Mouse (Mus musculus) C2C12 (cell line): Measurements from ENCODE around the gene Msmb.

ENCODE experiments used
- CEBPB ChIP-seq: IDR thresholded peaks from one replicate; pipeline ENCODE4 v1.6.1; 2011; ENCODE audit warnings: low read depth, mild to moderate bottlenecking, control low read depth, moderate library complexity
- CTCF ChIP-seq: IDR thresholded peaks from one replicate; pipeline ENCODE4 v1.5.1; 2011; ENCODE audit not compliant: control insufficient read depth, insufficient read depth, insufficient read length
- FOSL1 ChIP-seq: IDR thresholded peaks from one replicate; pipeline ENCODE4 v1.8.0; 2011; ENCODE audit warnings: mild to moderate bottlenecking, low read length; ENCODE audit not compliant: poor library complexity, insufficient read depth, severe bottlenecking
- MAX ChIP-seq: IDR thresholded peaks from one replicate; pipeline ENCODE4 v1.6.1; 2011; ENCODE audit warnings: mild to moderate bottlenecking, control low read depth
- MYOD1 ChIP-seq: IDR thresholded peaks from one replicate; pipeline ENCODE4 v1.6.1; 2011; ENCODE audit warnings: low read depth; ENCODE audit not compliant: control insufficient read depth, insufficient read length
- MYOG ChIP-seq: IDR thresholded peaks from one replicate; pipeline ENCODE4 v1.6.1; 2011; ENCODE audit not compliant: control insufficient read depth, insufficient read length; ENCODE audit errors: extremely low read depth
- USF1 ChIP-seq: IDR thresholded peaks from one replicate; pipeline ENCODE4 v1.6.1; 2011; ENCODE audit warnings: low read depth, mild to moderate bottlenecking, control low read depth, moderate library complexity

DNA sequence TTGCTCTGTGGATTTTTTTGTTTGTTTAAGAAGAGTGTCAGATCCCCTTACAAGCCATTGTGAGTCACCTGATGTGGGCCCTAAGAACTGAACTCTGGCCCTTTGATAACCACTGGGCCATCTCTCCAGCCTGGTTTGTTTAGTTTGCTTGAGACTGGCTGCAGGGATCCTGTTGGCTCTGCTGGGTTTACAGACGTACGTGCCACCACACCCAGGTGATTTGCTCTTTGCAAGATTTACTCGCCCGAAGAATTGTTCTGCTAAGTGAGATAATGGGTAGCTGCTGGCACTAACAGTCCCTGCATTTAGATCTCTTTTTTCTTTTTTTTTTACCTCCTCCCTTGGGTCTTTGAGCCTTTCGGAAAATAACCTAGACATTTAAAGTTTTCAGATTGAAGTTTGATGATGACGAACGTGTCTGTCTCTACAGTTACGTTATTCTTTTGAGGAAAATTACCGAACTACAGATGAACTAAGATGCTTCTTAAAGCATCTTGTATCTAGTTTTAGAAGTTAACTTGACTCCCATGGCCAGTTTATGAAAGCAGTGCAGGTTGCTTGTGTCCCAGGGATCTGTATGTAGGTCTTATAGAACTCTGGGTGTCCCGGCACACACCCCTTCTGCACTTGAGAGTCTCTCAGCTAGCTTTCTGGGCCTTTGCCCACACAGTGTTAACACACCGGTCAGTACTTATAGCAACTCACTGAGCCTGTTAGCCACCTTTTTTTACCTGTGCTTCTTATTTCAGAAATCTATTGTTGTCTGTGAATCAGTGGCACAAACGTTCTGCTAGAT, 19.5 kb downstream of the Msmb start:
- TF ChIP-seq CTCF, result no peak
- no peak for TF ChIP-seq MYOG
- no peak for TF ChIP-seq USF1
- TF ChIP-seq MYOD1, result no peak
- no peak for TF ChIP-seq MAX
- no peak for TF ChIP-seq CEBPB
- no peak for TF ChIP-seq FOSL1
